Mouse (Mus musculus): ENCODE data around the gene Tspan10.
"Not testable (repeated sequence)": the region's sequence is repeated elsewhere in the genome, so short reads cannot be mapped to it uniquely, and the experiment has no call there.

The Tspan10 gene

DNA sequence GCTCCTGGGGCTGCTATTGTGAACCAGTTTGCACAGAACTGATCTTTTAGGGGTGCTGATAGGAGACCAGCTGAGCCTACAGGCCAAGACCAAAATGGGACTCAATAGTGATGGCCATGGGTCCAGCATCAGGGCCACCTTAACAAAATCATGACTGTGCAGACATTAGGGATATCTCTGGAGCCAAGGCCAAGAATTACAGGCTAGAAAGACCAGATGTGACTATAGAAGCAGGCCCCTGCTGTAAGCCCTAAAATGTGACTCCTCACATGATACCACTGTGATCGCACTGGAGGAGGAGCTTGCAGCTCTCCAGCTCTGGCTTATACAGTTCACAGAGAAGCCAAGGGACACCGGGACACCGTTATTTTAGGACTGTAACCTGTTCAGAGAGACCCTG is at the start of gene Tspan10:
TSS of gene Tspan10 (plus strand) at position 301 of the 400 bp plus-strand sequence.
- no peak for DNase-seq

DNA sequence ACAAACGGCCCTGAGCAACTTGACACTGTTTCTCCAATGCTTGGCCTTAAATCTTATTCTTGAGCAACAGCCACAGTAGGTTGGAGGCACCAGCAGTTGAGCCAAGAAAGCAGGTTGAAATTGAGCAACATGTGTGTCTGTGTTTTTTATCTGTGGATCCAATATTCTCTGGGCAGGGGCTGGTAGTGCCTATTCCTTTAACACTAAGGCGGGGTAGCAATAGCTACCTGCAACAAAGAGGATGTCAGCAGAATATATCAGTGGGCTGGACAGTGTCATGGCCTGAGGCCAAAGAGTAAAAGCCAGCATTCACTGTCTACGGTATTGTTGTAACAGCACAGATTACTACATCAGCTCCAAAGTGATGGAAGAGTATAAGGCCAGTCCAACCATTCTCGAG is 46.8 kb upstream of the Tspan10 start:
- no peak for DNase-seq

DNA sequence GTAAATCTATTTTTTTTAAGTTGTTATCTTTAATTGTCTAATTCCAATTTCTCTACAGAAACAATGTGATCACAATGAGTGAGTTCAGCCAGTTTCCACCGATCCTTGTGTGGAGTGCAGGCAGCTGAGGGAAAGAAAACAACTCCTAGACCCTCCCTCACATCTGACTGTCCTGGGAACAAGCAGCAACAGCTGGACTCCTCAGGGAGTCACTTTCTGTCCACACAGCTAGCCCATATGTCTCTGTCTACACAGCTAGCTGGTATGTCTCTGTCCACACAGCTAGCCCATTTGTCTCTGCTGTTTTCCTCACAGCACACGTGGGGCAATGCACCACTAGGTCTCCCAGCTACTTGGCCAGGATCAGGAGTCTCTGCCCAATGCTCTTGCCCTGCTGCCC is 44.8 kb upstream of the Tspan10 start:
- no peak for DNase-seq

DNA sequence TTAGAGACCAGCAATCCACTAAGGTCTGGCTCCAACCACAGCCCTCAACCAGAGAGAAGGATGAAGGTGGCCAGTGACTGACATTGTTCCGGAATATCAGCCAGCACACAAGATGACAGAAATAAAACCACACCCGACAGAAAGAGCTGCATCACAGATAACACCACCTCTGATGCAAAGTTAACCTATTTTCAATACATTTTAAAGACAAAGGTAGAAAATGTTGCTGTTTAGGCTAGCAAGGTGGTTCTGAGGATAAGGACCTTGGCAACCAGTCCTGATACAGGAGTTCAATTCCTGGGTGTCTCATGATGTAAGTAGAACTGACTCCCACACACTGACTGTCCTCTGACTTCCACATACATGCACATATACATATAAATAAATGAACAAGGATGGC is 43.1 kb upstream of the Tspan10 start:
- DNase-seq, result no peak

DNA sequence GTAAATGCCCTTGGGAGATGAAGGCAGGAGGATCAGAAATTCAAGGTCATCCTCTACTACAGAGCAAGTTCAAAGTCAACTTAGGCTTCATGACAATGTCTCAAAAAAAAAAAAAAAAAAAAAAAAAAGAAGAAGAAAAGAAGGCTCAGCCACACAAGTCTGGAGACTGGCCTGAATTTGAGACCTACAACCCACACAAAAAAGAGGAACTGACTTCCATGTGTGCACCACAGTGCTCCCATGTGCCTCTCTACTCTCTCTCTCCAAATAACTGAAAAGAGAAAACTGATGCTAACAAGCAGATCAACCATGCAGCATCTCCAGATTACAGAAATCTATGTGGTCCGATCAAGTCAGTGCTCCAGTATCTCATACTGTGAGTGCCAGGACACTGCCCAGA is 37.6 kb upstream of the Tspan10 start:
- no peak for DNase-seq

DNA sequence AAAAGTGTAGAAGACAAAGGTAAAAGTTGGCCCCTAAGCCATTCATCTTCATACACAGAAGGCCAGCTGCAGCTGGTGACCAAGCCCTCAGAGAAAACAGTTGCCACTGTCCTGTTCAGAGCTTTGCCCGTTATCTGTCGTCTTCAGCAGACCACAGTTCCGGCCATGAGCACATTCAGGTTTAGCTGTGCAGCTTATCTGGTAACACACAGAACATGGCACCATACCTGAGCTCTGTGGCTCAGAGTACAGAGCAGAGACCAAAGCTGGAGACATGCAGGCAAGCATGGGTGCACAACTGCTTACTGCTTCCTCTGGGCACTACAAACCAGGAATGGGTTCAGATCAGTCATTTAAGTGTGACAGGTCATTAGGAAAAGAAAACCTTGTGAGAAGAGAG is 36.6 kb upstream of the Tspan10 start:
- DNase-seq, result no peak

DNA sequence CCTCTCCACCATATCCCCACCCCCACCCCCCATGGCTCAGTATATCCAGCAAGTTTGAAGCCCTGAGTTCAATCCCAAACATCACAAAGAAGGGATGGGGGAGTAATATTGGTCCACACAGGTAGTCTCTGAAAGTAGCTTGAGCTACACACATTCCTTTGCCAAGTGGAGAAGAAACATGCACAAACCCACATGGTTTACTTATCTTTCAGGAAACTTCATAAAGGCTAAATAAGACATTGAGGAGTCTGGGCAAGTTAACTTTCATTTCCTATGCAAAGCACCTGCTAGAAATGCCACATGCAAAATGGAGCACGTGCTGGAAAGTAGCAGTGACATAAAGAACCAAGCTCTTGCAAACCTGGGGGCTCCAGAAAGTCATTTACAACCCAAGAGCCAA is 36.0 kb upstream of the Tspan10 start:
- DNase-seq, result no peak

DNA sequence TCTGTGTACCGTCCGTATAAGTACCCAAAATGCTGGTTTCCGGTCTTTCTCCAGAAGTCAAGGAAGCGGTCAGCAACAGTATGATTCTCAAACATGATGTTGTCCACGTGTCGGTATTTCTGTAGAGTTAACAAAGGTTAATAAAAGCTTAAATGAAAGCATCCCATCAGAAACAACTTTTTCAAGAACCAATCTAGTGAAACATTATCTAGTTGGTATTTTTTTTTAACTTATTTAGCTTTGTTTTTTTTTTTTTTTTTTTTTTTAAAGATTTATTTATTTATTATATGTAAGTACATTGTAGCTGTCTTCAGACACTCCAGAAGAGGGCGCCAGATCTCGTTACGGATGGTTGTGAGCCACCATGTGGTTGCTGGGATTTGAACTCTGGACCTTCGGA is 28.8 kb upstream of the Tspan10 start:
- DNase-seq, result not testable (repeated sequence)

DNA sequence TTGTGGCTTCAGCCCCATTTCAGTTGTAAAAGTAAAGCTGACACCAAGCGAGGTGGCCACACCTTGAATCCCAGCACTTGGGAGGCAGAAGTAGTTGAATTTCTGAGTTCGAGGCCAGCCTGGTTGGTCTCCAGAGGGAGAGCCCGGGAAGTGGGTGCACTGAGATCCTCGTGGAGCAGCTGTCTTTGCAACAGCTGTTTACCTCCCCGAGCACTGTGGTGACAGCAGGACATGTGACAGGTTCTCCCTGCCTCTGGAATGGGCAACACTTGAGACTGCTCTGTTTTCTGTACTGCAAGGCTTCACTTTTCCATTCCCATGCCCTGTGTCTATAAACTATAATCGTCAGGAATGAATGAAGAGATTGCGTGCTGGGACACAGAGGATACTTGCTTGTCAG is 24.6 kb upstream of the Tspan10 start:
- no peak for DNase-seq

DNA sequence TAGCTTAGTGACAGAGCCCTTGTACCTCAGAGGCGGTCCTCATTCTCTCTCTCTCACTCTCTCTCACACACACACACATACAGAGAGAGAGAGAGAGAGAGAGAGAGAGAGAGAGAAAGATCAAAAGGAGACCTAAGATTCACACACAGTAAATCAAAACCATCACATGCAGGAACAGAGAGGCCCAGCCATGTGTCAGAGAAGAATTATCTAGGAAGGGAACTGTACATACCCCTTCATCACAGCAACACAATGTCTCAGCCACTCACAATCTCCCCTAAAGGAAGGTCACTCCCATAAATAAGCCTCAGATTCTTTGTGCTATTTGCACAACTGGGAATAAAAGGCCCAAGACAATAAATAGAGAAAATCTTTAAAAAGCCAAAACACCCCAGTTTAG is 23.9 kb upstream of the Tspan10 start:
- DNase-seq, result no peak

DNA sequence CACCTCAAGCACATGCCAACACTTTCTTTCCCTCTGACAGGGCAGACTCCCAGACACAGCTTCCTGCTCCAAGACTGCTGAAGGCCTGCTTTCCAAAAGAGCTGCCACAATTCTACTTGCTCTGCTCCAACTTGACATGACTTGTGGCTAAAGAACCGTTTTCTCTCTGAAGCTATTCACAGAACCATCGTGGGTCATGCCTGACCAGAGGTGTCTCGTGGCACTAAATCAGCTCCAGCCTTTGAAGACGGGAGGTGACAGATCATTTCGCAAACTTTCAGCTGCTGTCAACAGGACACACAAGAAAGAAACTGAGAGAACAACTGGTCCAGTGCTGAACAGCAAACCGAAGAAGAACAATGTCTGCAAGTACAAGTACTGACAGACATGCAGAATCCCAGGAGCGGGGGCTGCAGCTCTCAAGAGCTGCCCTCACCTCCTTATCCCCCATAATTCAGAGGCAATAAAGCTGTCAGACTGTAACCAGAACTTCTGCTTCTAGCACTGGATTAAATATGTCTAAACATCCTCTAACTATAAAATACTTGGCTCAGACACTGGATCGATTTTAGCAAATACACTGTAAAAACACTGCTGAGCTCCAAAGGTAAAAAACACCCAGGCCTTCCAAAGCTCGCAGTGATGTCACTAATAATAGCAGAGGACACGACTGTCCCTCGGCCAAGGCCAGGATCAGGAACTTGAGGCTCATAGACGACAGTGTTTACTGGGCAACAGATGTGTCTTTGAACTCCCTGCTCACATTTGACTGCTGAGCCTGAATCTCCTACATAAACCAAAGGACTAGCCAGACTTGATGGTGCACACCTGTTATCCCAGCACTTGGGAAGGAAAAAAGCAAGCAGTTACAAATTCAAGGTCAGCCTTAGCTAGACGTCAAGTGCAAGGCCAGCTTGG is 19.5 kb upstream of the Tspan10 start:
- no peak for DNase-seq

DNA sequence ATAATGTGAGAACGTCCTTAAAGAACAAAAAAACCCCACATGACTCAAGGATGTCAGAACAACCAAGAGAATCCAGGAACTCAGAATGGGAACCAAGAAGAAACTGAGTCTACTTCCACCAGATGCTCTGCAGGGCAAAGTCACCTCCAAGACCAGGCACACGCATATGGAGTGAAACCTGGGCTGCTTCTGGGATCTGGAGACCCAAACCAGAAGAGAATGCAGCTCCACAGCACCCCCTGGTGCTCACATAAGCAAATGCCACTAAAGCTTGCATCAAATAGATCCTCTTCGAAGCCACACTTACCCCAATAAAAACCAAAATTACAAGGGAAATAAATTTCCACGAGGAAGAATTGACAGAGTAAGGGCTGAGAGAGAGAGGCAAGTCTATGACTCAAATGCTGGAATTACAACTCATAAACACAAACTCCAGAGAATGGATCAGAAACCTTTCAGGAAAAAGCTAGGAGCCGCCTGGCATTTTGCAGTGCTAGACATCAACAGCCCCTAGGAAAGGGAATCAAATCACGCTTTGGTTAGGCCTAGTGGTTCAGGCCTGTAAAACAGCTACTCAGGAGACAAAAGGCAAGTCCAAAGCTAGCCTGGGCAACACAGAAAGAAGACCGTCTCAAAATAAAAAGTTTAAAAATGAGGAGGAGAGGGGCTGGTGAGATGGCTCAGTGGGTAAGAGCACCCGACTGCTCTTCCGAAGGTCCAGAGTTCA is 18.7 kb upstream of the Tspan10 start:
- peak; percentile 64 for DNase-seq

DNA sequence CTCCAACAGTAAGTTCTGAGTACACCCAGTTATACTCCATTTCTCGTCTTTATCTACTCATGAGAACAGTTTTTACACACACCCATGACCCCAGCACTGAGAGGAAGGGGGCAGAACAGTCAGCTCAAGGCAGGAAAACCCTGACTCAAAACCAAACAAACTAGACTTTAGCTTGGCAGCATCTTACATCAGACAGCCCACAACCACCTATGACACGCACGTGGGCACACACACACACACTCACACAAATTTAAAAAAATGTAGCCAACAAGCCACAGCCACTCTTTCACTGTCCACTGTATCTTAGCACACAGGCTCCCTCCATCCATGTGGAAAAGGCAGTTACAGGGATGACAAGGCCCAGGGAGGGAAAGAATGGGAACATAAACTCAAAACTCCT is 15.7 kb upstream of the Tspan10 start:
- DNase-seq, result no peak

DNA sequence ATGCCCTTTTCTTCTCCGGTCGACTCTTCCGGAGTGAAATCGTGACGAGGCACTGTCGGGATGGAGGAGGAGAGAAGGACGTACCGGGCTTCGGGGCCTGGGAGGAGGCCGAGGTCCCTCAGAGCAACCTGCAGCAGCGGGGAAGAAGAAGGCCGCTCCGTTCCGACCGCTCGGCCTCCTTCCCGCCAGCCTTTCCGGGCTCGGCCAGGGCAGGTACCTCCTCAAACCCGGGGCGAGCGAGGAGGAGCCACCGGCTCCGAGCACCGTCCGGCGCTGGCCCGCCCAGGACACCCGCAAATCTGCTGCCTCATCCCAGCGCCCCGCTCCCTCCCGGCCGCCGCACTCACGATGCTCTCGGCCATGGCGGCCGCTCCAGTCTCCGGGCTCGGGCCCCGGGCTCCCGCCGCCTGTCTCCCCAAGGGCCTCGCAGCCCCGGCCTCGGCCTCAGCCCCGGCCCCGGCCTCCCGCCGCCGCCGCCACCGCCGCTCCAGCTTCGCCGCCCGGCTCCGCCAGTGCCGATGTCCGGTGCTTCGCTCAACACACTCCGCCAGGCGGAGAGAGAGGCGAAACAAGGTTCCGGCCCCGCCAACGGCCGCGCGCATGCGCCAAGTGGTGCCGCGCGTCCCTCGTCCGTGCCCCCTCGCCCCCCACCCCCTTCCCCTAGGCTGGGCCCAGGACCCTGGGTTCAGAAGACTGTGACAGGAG is 5.1 kb upstream of the Tspan10 start, which contains the start of gene Nploc4:
TSS of gene Nploc4 (minus strand) at position 557 of the 705 bp plus-strand sequence.
- DNase-seq, result peak; percentile 88

DNA sequence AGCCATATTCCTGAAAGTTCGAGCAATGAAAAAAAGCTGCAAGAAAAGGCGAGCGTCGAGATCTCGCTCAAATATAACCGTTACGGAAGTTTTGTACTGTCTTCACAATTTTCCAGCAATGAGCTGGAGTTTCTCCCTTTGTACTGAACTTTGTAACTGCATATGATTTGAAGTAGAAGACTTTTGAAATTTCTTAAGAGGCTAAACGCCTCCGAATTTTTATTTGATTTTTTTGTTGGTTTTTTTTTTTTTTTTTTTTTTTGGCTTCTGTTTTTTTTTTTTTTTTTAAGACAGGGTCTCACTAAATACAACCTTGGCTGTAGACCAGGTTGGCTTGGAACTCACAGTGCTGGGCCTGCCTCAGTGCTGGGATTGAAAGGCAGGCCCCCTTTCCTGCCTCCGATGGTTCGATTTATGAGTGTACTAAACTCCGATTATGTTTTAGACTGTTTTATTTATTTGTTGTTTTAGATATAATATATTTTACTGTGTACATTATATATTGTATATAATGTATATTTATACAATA is 4.5 kb upstream of the Tspan10 start:
- DNase-seq, result no peak

DNA sequence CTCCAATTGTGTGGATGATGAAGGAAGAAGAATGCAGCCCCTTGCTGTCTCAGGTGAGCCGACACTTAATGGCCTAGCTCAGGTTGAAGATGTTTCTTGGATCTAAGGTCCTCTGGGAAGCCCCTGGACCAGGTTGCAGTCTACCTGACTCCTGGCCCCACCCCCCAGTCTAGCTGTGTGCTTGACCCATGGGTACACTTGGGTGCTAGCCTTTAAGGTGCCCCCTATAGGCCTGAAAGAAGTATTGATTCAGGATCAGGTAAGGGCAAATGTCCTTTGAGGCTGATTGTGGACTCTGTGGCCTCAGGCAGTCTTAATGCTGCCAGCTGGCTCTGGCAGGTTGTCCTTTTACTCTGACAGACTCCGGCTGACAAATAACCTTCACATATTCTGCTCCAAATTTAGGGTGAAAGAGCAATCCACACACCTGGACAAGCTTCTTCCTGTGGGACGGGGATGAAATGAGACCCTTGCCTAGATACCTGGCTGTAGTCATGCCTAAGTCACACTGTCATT is 379 bp downstream of the Tspan10 start:
- no peak for DNase-seq

DNA sequence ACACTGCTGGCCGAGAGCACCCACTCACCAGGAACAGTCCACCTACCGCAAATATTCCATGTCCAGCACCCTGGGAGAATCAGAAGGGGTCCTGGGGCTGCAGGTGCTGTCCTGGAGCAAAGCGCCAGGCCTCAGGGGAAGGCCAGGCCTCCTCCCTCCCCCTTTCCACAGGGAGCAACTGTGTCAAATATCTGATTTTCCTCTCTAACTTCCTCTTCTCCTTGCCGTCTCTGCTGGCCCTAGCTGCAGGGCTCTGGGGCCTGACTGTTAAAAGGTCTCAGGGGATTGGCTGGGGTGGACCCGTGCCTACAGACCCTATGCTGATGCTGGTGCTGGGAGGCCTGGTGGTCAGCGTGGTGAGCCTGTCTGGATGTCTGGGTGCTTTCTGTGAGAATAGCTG is 1.7 kb downstream of the Tspan10 start:
- DNase-seq, result no peak

DNA sequence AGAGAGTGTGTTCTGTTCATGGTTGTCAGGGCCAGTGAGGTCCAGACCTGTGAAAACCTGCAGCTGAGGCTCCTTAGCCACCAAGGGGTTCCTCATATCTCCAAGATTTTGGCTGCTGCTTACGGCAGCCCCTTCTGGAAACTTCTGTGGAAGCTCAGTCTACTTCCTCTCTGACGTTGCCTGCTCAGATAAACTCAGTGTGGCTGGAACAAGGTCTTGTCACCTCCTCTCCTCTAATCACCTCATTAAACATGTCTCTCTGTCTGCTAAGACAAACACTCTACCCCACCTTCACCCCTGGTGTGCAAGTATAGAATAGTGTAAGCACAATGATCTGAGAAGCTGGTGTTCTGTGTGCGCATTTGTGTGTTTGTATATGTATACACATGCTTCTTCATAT is 3.0 kb downstream of the Tspan10 start:
- no peak for DNase-seq

DNA sequence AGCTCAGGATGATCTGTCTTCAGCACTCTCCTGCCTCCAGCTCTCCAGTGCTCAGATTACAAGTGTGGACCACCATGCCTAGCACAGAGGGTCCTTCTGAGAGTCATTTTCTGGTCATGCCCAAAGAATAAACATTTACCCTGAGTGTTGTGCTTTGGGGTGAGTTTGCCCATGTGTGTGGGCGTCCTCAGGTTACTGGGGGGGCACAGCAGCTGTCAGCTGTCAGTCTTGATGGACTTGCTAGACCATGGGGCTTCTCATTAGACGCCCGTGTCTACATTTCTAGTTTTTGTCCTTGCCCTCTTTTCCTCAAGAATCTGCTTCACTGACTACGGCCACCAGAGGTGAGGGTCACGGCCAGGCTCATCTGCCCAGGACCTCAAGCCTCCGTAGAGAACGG is 4.7 kb downstream of the Tspan10 start:
- no peak for DNase-seq

DNA sequence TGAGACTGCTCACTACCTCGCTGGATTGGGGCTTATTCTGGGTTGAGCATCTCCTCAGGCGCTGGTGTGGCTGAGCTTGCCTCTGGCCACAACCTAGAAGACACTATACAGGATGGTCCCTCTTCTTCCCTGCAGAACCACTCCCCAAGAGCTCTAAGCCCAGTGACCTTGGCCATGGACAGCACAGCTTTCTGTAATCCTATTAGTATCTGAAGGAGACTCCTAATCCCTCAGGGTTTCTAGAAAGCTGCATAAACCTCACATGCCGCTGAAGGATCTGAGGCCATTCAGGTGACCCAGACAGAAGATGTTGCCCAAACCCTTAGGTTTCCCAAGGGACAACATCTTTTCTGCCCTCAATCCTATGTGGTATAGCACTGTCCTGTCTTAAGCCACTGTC is 9.8 kb downstream of the Tspan10 start:
- no peak for DNase-seq

DNA sequence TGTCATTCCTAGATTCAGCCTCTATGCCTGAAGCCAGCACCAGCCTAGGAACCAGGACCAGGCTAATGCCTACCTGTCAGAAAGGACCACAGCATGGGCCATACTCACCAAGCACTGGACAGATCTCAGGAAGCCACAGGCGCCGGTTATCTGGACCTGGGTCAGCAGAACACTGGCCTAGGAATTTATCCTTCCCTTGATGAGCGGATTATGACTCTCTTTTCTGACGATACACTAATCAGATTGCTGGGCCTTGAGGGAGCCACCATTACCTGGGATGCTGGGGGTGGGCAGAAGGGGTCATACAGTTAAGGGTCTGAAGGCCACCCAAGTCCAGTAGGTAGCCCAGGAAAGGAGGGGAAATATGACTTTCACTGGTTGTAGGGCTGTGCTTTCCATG is 10.9 kb downstream of the Tspan10 start, which contains the start of gene Pde6g:
TSS of gene Pde6g (minus strand) at position 195 of the 400 bp plus-strand sequence.
- DNase-seq, result no peak

DNA sequence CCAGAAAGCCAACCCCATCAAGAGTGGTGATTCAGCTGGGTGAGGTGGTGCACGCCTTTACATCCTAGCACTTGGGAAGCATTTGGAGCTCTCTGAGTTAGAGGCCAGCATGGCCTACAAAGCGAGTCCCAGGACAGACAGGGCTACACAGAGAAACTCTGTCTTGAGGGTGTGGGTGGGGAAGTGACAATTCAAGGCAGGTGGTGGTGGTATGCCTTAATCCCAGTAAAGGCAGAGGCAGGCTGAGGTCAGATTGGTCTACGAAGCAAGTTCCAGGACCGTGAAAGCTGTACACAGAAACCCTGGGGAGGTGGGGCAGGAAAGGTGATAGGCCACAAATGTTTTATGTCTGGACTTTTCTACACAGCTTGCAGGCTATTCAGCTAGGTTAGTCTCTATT is 12.5 kb downstream of the Tspan10 start:
- no peak for DNase-seq

DNA sequence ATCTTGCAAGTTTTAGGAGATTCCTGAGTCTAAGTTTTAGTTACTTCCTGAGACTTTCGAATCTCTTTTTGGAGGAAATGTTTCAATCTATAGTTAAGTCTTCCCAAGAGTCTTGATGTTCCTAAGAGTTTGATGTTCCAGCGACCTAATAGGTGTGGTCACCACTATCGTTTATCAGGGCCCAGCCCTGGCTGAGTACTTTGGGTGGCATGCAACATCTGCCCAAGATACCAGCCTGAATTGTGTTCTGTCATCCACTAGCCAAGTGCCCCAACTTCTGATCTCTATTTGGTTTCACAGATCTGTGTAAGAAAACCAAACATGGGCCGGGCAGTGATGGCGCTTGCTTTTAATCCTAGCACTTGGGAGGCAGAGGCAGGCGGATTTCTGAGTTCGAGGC is 13.0 kb downstream of the Tspan10 start:
- no peak for DNase-seq
